Mouse (Mus musculus) ES-CJ7 (cell line): ENCODE data around the gene F11r.

ENCODE experiments used
- DNase-seq: peaks from one replicate; pipeline ENCODE4 v3.0.0; 2011; ENCODE audit warnings: low read depth, low spot score

The F11r gene

DNA sequence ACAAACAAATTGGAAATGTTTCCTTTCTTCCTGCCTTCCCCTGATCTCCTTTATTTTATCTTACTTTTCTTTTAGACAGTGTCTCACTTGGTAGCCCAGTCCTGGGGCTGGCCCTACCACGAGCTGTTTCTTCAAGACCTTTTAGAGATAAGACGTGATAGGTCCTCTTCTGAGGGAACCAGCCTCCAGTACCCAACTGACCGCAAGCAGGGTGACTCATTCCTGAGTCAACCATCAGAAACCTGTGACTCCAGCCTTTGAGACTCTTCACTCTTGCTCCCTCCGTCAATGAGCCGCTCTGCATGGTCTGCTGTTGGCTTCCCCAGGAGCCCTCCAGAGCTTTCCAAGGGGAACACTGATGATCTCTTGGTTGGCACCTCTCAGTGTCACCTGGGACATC, 33.6 kb downstream of the F11r start:
- no peak for DNase-seq

DNA sequence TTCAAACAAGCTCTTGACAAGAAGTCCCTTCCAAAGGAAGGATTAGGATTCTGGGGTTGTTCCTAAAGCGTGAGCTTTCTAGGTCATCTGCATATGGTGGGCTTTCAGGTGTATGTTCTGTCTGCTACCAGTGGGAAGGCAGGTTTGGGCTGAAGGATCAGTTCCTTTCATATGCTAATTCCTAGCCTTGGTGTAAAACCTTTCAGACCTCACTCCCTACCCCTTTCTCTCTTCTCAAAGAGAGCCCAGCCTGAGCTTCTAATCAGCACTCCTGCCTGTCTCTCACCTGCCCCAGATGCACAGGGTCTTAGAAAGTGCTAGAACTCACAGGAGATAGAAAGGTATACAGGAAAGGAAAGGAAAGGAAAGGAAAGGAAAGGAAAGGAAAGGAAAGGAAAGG, 34.1 kb downstream of the F11r start:
- peak; percentile 93 for DNase-seq

GRCm38 (mm10) chr1:171471941-171472340, 34.6 kb downstream of the F11r start:
- peak; percentile 72 for DNase-seq

DNA sequence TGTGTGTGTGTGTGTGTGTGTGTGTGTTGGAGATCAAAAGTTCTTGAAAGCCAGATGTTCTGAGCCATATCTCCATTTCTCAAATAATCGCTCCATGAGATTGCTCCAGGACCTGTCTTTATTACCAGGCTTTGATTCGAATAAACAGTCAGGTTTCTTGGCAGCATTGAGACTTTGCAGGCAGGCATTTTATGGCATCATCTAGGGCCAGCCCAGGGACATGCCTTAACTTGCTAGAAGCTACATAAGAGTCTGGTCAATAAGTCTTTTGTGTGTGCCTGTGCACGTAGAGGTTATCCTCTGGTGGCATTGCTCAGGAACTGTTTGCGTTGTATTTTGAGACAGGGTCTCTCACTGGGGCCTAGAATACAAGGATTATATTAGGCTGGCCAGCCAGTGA, 36.2 kb downstream of the F11r start:
- DNase-seq: peak; percentile 8

DNA sequence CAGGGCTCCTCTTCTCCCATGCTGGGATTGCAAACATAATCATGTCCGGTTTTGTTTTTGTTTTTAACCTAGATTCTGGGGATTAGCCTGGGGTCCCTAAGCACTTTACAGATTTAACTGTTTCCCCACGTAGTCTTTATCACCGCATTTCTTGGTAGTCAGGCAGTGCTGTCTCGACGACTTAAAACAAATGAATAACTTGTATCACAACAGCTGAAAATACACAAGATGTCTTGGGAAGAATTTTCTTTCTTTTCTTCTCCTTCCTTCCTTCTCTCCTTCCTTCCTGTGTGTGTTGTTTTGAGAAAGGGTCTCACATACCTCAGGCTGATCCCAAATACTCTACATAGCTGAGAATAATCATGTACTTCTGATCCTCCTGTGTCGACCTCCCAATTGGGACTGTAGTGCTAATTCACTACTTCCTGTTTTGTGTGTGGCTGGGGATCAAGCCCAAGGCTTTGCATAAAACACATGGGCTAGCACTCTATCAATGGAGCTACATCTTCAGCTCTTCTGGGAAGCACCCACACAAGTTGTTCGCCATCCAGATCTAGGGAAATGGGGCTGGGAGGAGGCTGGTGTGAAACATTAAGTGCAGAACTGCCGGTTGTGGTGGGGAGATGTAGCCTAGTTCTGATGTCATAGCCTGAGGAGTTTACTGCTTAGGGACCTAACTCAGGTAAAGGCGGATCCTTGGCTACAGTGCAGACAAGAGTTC, 36.7 kb downstream of the F11r start:
- peak; percentile 25 for DNase-seq

DNA sequence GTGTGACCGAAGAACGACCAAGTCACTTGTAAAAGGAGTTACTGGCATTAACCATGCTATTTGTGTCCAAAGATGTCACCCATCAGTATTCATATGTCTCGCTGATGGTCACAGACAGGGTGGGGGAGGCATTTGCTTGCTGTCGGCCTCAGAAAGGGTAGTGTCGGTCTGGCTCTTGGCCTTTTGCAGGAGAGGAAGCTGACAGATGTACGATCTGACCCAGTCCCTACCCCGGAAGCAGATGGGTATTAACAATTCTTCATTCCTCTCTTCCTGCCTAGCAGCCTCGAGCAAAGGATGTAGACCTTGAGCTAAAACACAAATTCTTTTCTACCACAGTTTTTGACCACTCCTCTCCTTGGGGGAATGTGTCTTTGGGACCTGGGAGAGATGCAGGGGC, 39.8 kb downstream of the F11r start:
- DNase-seq: peak; percentile 75

DNA sequence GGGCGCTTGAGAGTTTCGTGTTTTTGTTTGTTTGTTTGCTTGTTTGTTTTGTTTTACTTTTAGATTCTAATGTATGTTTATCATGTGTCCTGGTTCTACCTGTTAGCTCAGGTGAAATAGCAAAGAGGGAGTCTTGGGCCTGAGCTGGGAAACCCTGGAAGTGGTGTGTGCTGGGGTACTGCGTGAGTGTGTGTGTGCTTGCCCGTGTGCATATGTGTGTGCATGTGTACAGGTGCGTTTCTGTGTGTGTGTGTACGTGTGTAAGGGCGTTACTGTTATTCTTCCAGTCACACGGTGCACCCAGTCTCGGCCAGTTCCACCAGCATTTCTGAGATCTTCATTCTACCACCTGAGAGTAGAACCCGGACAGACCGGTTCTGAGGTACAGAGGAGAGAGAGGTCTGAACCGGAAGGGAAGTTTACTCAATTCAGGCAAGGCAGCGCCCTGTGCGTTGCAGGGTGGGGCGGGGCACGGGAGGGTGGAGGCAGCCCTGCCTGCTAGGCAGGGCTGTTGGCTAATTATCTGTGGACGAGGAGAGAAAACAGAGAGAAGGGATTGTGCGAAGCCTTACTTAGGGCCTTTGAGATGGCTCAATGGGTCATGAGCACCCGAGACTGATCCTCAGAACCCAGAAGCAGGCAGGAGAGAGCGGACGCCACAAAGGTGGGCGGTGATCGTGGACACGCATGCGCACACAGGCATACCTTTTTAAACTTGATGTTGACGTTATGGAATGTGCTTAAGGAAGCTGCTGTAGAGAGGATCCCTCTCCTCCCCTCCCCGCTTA, 40.6 kb downstream of the F11r start:
- DNase-seq: peak; percentile 91

GRCm38 (mm10) chr1:171478968-171479367, 41.6 kb downstream of the F11r start:
- DNase-seq: peak; percentile 82

GRCm38 (mm10) chr1:171494241-171494640, 56.9 kb downstream of the F11r start:
- DNase-seq: peak; percentile 60

DNA sequence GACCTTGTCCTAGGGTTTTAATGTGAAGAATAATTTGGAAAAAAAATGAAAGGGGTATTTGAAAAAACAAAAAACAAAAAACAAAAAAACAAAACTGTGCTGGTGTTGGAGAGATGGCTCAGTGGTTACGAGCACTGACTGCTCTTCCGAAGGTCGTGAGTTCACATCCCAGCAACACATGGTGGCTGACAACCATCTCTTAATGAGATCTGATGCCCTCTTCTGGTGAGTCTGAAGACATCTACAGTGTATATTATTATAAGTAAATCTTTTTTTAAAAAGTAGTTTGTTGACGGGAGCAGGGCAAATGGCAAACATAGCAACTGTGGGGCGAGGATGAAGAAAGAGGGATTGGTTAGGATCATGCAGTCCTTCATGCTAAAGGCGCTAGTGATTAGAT, 58.0 kb downstream of the F11r start:
- DNase-seq: peak; percentile 67

DNA sequence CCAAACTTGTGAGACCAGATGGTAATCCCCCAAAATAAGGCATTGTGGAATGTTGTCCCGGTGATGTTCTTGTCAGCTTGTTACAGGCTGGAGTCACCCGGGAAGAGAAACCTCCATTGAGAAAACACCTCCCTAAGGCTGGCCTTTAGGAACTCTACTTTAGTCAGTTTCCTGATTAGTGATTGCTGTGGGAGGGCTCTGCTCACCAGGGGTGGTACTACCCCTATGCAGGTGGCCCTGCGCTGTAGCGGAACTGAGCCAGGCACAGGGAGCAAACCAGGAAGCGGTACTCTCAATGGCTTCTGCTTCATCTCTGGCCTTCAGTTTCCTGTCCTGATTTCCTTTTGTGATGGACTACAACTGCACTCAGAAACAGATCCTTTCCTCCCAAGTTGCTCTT, 62.5 kb downstream of the F11r start:
- DNase-seq: peak; percentile 30

DNA sequence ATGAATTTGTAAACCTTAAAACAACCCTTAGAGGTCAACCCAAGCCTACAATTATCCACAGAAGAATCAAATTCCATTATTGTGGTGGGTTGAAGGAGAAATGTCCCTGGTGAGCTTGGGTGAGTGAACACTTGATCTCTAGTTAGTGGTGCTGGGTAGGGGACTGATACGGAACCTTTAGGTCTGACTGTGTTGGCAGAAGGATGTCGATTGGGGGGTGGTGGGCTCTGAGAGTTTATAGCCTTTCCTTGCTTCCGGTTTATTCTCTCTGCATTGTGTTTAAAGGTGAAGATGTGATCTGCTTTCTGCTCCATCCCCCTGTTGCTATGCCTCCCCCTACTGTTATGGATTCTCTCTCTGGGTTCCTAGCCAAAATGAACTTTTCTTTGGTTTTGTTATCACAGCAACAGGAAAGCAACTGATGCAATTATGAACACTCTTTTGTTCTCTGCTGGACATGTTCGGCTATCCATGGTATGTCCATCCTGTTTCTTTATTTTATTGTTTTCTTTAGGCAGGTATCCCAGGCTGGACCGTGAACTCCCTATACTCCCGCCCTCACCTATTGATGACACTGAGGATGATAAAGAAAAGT, 63.8 kb downstream of the F11r start:
- DNase-seq: peak; percentile 6

GRCm38 (mm10) chr1:171501636-171502080, 64.3 kb downstream of the F11r start:
- peak; percentile 93 for DNase-seq

DNA sequence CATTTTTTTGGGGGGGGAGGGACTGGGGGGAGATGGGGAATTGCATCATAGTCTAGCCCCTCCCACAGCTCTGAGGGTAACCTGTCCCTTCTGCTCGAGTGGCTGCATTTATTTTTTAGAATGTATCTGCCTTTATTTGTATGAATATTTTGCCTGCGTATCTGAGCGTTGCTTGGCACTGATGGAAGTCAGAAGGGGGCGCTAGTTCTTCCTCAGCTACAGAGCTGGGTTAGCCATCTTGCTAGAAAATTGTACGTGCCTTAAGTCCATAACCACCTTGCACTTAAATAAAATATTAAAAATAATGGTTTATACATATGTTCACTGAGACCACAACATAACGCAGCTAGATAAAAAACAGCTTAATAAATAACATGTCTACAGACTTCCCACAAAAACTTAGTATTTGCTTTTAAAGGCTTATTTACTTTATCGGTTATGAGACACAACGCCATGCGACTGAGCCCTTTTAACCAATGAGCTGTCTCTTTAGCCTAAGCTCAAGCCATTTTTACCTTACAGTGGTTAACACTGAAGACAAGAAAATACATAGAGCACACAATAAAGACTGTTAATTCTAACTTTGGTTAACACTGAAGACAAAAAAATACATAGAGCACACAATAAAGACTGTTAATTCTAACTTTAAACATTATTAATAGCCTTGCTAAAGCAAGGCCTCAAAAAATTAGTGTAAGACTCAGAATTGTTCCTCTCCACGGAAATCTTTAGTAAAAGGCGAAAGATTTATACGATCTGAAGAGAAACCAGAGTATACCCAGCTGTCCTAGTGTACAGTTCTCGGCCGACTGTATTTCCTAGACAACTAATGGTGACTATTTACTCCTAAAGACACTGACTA, 65.3 kb downstream of the F11r start:
- DNase-seq: peak; percentile 94

DNA sequence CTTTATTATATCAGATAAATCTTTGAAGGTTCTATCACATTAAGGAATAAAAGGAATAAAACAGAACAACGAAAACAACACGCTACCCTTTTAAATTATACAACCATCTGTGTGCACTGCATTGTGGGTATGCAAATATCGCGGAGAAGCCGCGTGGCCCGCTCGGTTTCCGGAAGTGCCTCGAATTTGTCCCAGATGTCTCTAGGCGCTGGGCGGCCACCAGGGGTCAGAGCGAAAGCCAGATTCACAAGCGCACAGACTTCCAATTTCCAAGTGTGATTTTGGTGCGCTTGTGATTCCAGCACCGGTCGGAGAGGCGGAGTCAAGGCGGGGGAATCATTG, 65.9 kb downstream of the F11r start, which contains the start of gene Alyref2:
Alyref2 (plus strand) TSS at position 229 of the 342 bp plus-strand sequence.
- peak; percentile 98 for DNase-seq

DNA sequence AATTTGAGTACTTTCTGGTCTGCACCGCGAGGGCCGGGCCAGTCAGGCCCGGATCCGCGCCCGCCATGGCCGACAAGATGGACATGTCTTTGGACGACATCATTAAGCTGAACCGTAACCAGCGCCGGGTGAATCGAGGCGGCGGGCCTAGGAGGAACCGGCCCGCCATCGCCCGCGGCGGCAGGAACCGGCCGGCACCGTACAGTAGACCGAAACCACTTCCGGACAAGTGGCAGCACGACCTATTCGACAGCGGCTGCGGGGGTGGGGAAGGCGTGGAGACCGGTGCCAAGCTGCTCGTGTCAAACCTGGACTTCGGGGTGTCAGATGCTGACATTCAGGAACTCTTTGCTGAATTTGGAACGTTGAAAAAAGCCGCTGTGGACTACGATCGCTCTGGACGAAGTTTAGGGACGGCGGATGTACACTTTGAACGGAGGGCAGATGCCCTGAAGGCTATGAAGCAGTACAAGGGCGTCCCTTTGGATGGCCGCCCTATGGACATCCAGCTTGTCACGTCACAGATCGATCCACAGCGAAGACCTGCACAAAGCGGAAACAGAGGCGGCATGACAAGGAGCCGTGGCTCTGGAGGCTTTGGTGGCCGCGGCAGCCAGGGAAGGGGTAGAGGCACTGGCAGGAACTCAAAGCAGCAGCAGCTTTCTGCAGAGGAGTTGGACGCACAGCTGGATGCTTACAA, 66.4 kb downstream of the F11r start:
- DNase-seq: peak; percentile 53

- peak; percentile 5 for DNase-seq
Measured at GRCm38 (mm10) chr1:171504586-171504985, 67.3 kb downstream of the F11r start.

- DNase-seq: no peak
Measured at GRCm38 (mm10) chr1:171513234-171513633, 75.9 kb downstream of the F11r start.

GRCm38 (mm10) chr1:171513760-171514159, 76.4 kb downstream of the F11r start:
- no peak for DNase-seq
